Mouse (Mus musculus): ENCODE measurements around the gene Shisa9.
"Not testable (repeated sequence)": the region's sequence is repeated elsewhere in the genome, so short reads cannot be mapped to it uniquely, and the experiment has no call there.

The Shisa9 gene

GRCm38 (mm10) chr16:11983616-11984270 lies at the start of gene Shisa9:
TSS of gene Shisa9 (plus strand) at chr16:11984113.
- no peak for DNase-seq (ENCODE audit: low read depth, low spot score)

GRCm38 (mm10) chr16:11940477-11940876 lies 43.4 kb upstream of the Shisa9 start:
- peak; percentile 74 for DNase-seq (ENCODE audit: low read depth, low spot score)

GRCm38 (mm10) chr16:11960691-11961090 lies 23.2 kb upstream of the Shisa9 start:
- DNase-seq (ENCODE audit: low read depth, low spot score) = no peak

- DNase-seq (ENCODE audit: low read depth, low spot score) = peak; percentile 7
These were observed 17.9 kb upstream of the Shisa9 start for GRCm38 (mm10) chr16:11966041-11966440.

GRCm38 (mm10) chr16:11966810-11967209 lies 17.1 kb upstream of the Shisa9 start:
- not testable (repeated sequence) for DNase-seq (ENCODE audit: low read depth, low spot score)

- peak; percentile 17 for DNase-seq (ENCODE audit: low read depth, low spot score)
These were observed 16.3 kb upstream of the Shisa9 start for GRCm38 (mm10) chr16:11967579-11967978.

- no peak for DNase-seq (ENCODE audit: low read depth, low spot score)
These were observed 10.2 kb upstream of the Shisa9 start for GRCm38 (mm10) chr16:11973707-11974106.

- DNase-seq (ENCODE audit: low read depth, low spot score) = no peak
These were observed 7.2 kb upstream of the Shisa9 start for GRCm38 (mm10) chr16:11976737-11977136.

- DNase-seq (ENCODE audit: low read depth, low spot score) = peak; percentile 46
These were observed 3.1 kb upstream of the Shisa9 start for GRCm38 (mm10) chr16:11980764-11981163.

- no peak for DNase-seq (ENCODE audit: low read depth, low spot score)
These were observed 752 bp upstream of the Shisa9 start for GRCm38 (mm10) chr16:11983106-11983615.

- no peak for DNase-seq (ENCODE audit: low read depth, low spot score)
These were observed 418 bp downstream of the Shisa9 start for GRCm38 (mm10) chr16:11984271-11984791.

- no peak for DNase-seq (ENCODE audit: low read depth, low spot score)
These were observed 3.1 kb downstream of the Shisa9 start for GRCm38 (mm10) chr16:11987056-11987455.

GRCm38 (mm10) chr16:12005177-12005576 lies 21.3 kb downstream of the Shisa9 start:
- no peak for DNase-seq (ENCODE audit: low read depth, low spot score)

GRCm38 (mm10) chr16:12010136-12010535 lies 26.2 kb downstream of the Shisa9 start:
- peak; percentile 10 for DNase-seq (ENCODE audit: low read depth, low spot score)

- DNase-seq (ENCODE audit: low read depth, low spot score) = no peak
These were observed 28.8 kb downstream of the Shisa9 start for GRCm38 (mm10) chr16:12012747-12013146.

- DNase-seq (ENCODE audit: low read depth, low spot score) = no peak
These were observed 30.6 kb downstream of the Shisa9 start for GRCm38 (mm10) chr16:12014523-12014922.

GRCm38 (mm10) chr16:12017921-12018618 lies 34.2 kb downstream of the Shisa9 start:
- no peak for DNase-seq (ENCODE audit: low read depth, low spot score)

GRCm38 (mm10) chr16:12020103-12020755 lies 36.3 kb downstream of the Shisa9 start:
- no peak for DNase-seq (ENCODE audit: low read depth, low spot score)

GRCm38 (mm10) chr16:12032441-12032840 lies 48.5 kb downstream of the Shisa9 start:
- DNase-seq (ENCODE audit: low read depth, low spot score) = peak; percentile 82

- no peak for DNase-seq (ENCODE audit: low read depth, low spot score)
These were observed 51.0 kb downstream of the Shisa9 start for GRCm38 (mm10) chr16:12034868-12035267.

- DNase-seq (ENCODE audit: low read depth, low spot score) = no peak
These were observed 51.7 kb downstream of the Shisa9 start for GRCm38 (mm10) chr16:12035626-12036025.

GRCm38 (mm10) chr16:12040935-12041334 lies 57.0 kb downstream of the Shisa9 start:
- DNase-seq (ENCODE audit: low read depth, low spot score) = peak; percentile 71

Measured in 3T3-L1 (cell line).